Mouse (Mus musculus) erythroblast, embryonic 14.5 days (primary cell): Measurements from ENCODE around the gene Nt5c3b. TPM values are rescaled to one million over a fixed set of nuclear protein-coding genes. Genes with fewer than 3 reads are reported as not detected.

Experiments
- H3K27me3 ChIP-seq: 2 replicates; pipeline ENCODE4 v1.6.1; 2012; ENCODE audit warnings: inconsistent platforms; ENCODE audit not compliant: control insufficient read depth
- H3K36me3 ChIP-seq: 2 replicates; pipeline ENCODE4 v1.6.1; 2012; ENCODE audit warnings: mild to moderate bottlenecking, inconsistent platforms; ENCODE audit not compliant: control insufficient read depth
- H3K4me1 ChIP-seq: 2 replicates; pipeline ENCODE4 v1.6.1; 2012; ENCODE audit warnings: inconsistent platforms; ENCODE audit not compliant: control insufficient read depth
- H3K4me3 ChIP-seq: replicated peaks from 2 replicates; pipeline ENCODE3; 2012; ENCODE audit warnings: moderate library complexity, mild to moderate bottlenecking, inconsistent platforms
- H3K9me3 ChIP-seq: 2 replicates; pipeline ENCODE4 v1.6.1; 2012; ENCODE audit warnings: low read length, inconsistent platforms, mixed read lengths; ENCODE audit not compliant: control insufficient read depth
- GATA1 ChIP-seq: IDR thresholded peaks from 2 replicates; pipeline ENCODE4 v1.6.1; 2012; ENCODE audit warnings: low read length, inconsistent platforms, mixed read lengths
- TAL1 ChIP-seq: IDR thresholded peaks from 3 replicates; pipeline ENCODE4 v1.6.1; 2012; ENCODE audit warnings: low read length, inconsistent platforms, mixed read lengths
- polyA plus RNA-seq: library from polyadenylated mRNA; stranded (reverse); fragments of >175 nt; gene quantifications from 2 replicates; pipeline ENCODE4 v1.2.3, GENCODE M21; 2012

Nt5c3b gene
- polyA plus RNA-seq, 1 experiment, result 1.4 TPM

DNA sequence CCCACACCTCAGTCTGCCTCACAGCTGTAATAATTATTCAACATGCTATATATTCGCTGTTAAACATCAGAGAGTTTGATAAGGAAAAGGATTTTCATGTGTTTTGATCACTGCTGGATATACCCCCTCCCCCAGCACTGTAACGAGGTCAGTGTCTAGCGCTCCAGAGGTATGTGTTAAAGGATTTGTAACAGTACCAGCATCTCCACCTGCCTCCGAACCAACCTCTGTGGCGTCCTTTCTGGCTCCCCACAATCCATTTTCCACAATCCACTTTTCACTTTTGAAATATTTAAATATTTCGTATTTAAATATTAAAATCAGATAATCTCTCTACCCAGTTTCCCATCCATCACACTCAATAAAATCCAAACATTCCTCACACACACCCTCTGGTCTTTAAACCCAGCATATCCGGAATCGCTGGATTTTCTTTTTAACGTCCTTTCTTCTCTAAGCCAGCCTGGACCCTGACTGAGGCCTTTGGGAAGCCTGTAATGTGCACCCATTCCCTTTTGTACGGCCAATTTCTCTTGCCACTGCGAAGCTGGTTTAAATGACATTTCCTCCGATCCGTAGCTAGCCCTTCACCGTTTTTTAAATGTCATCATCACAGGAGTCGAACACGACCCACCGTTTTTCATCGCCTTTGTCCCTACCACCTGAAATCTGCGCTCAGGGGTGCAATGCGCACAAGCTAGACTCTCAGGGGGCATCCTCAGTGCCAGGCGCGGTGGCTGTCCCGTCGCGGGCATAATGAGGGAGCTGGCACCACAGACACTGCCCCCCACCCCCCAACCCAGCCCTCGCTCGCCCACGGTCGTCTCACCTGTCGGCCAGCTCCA, 30.0 kb upstream of the Nt5c3b start:
- peaks cover 32% of the 10 kb centered on the region for H3K36me3 ChIP-seq
- TF ChIP-seq GATA1 (no peak), TAL1 (no peak)
- peak overlapping the region; percentile 79 for H3K4me3 ChIP-seq
- H3K4me1 ChIP-seq, result peaks cover 39% of the 10 kb centered on the region
- H3K9me3 ChIP-seq, result no peaks in the 10 kb centered on the region
- no peaks in the 10 kb centered on the region for H3K27me3 ChIP-seq

DNA sequence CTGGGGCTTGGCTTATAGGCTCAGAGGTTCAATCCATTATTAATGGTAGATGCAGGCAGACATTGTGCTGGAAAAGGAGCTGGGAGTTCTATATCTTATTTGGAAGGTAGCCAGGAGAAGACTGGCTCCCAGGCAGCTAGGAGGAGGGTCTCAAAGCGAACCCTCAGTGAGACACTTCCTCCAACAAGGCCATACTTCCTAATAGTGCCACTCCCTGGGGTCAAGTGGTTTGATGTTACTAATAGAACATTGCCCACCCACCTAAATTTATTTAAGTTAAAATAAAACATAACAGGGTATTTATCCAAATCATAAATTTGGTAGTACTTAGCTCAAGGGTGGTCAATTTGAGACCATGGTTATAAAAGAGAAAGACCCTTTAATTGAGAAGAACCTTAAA, 24.2 kb upstream of the Nt5c3b start:
- Histone ChIP-seq H3K9me3 (no peaks in the 10 kb centered on the region), H3K36me3 (peaks cover 54% of the 10 kb centered on the region), H3K4me1 (peaks cover 29% of the 10 kb centered on the region), H3K4me3 (no peak overlapping the region), H3K27me3 (no peaks in the 10 kb centered on the region)
- no peak for TF ChIP-seq GATA1
- TF ChIP-seq TAL1, result no peak

DNA sequence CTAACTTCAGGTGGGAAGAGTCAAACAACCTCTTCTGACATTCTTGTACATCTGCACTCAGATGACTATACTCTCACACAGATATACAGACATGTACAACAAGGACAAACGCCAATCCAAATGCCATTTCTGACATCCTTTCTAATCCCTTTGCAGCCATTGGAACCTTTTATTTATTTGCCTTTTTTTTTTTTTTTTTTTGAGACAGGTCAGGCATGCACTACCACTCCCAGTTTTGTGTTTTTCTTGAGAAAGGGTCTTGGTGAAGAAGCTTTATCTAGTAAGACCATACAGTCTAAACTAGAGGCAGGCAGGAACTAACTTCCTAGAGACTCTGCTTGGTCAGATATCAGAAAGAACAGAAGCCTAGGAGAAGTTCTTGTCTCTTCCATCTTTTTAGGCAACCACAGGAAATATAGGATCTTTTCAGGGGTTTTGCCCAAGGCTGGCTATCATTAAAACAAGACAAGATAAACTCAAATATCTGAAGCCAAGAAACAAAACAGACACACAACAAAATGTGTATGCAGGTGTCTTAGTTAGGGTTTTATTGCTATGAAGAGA, 23.7 kb upstream of the Nt5c3b start:
- TF ChIP-seq GATA1, result no peak
- Histone ChIP-seq H3K4me3 (no peak overlapping the region), H3K36me3 (peaks cover 57% of the 10 kb centered on the region), H3K4me1 (peaks cover 24% of the 10 kb centered on the region), H3K9me3 (no peaks in the 10 kb centered on the region), H3K27me3 (no peaks in the 10 kb centered on the region)

DNA sequence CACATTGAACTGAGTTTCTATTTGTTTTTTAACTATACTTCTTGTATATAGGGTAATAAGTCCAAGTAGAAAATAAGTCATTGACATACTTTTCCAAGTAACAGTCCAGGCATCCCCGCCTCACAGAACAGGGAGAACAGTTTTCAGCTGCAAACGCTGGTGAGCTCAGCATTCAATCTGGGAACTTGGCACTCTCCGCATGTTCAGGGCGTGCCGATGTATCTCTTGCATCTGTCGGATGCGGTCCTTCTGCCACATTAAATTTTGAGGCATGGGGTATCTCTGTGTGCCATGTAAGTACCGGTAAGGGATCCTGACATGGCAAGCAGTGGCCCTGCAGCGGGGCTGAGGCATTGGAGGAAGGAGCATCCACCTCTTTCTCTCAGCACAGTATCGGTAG, 21.1 kb upstream of the Nt5c3b start:
- Histone ChIP-seq H3K9me3 (no peaks in the 10 kb centered on the region), H3K27me3 (no peaks in the 10 kb centered on the region), H3K4me1 (peaks cover 15% of the 10 kb centered on the region), H3K4me3 (no peak overlapping the region), H3K36me3 (peaks cover 58% of the 10 kb centered on the region)
- no peak for TF ChIP-seq GATA1
- no peak for TF ChIP-seq TAL1

DNA sequence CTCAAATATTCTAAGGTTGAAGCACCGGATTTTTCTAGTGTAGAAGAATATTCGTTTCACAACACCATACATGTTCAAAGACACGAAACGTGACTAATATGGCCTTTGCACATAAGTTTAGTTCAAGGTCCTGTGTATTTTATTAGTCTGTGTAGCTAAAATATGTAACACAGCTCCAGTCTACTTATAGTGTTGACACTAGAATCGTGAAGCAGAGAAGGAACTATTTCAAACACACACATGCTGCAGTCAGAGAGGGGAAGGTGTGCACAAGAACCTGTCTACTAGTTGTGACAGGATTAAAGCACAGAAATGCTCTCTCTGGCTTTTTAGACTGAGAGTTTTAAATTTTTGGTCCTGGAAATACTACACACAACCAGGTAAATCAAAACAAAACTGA, 16.1 kb upstream of the Nt5c3b start:
- Histone ChIP-seq H3K4me1 (no peaks in the 10 kb centered on the region), H3K36me3 (peaks cover 51% of the 10 kb centered on the region), H3K4me3 (no peak overlapping the region), H3K9me3 (no peaks in the 10 kb centered on the region), H3K27me3 (no peaks in the 10 kb centered on the region)
- TF ChIP-seq TAL1 (no peak), GATA1 (no peak)

DNA sequence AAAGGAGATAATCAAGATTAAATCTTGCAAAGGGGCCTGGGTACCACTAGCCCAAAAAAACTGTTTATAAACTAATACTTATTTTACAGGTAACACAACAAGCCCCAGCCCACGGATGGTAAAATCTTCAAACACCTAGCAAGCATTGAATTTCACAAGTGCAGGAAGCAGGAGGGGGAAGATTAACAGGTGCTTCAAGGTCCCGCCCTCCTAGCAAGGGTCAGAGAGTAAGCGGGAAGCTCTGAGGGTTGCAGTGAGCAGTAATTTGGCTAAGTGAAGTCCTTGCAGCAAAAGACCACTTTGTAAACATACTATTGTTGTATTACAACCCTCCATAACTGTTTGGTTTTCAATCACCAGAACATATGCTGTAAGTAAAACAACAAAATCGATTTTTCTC, 15.6 kb upstream of the Nt5c3b start:
- Histone ChIP-seq H3K36me3 (peaks cover 47% of the 10 kb centered on the region), H3K4me1 (no peaks in the 10 kb centered on the region), H3K4me3 (no peak overlapping the region), H3K9me3 (no peaks in the 10 kb centered on the region), H3K27me3 (no peaks in the 10 kb centered on the region)
- TF ChIP-seq GATA1, result no peak
- no peak for TF ChIP-seq TAL1

DNA sequence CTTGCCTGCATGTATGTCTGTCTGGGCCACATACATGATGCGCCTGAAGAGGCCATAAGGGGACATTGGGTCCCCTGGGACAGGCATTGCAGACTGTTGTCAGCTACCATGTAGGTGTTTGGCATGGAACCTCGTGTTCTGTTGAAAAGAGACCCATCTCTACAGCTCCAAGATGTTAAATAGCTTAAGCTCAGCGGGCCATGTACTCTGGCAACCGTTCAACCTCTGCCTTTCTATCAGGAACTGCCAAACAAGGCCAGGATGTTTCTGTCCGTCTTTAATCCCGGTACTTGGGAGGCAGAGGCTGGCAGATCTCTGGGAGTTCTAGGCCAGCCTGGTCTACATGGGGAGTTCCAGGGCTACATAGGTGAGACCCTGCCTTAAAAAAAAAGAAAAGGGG, 1.0 kb upstream of the Nt5c3b start:
- no peak for TF ChIP-seq TAL1
- TF ChIP-seq GATA1, result no peak
- Histone ChIP-seq H3K27me3 (no peaks in the 10 kb centered on the region), H3K4me1 (peaks cover 23% of the 10 kb centered on the region), H3K9me3 (no peaks in the 10 kb centered on the region), H3K36me3 (no peaks in the 10 kb centered on the region), H3K4me3 (no peak overlapping the region)

DNA sequence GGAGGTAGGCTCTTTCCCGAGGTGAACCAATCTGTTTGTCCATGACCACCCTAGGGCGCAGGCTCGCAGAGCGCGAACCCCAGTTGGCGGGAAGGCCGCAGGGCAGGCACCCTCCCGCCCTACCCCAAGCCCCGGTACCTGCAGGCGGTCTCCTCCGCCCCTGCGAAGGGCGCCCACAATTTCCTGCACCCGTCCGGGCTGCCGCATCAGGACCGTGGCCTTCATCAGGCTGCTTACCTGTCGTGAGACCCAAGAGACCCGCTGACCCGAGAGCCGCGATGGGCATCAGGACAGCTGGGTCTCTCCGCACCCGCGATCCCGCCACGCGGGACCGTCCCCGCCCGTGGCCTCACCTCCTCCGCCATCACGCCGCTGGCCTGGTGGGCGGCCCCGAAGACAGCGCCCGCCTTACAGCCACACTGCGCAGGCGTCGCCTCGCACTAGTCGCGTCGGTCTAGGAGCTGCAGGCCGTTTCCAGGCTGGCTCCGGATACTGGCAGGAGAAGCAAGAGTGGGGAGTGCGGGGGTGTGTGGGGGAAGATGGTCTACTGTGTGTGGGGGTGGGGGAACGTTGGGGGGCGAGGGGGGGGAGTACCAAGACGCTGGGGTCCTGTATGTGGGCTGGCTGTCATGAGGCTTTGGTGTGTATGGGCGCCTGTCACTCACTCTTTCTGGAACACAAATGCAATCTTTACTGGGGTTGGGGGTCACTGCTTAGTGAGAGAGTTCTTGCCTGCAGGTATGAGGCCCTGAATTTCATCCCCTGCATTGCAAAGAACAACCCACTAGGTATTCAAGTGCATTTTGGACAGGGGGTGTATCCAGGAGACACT, 701 bp downstream of the Nt5c3b start:
- no peak for TF ChIP-seq GATA1
- TF ChIP-seq TAL1, result no peak
- Histone ChIP-seq H3K4me1 (peaks cover 23% of the 10 kb centered on the region), H3K4me3 (peak overlapping the region; percentile 76), H3K36me3 (peaks cover 6% of the 10 kb centered on the region; the same call in 1 of the 2 replicates), H3K27me3 (no peaks in the 10 kb centered on the region), H3K9me3 (no peaks in the 10 kb centered on the region)

DNA sequence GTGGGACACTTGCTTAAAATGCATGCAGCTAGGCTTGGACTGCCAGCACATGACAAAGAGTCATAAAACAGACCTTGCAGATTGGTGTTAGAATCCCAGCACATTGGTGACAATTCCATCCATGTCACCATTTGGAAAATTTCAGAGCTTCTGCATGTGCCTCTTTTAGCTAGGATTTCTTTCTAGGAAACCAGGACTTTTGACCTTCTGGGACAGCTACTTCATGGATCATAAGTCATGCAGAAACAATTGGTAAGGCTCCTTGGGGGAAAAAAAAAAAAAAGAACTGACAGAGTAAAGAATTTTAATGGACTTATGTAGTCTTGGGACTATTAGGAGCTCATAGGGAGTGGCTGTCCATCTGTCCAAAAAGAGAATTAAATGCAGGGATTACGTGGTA, 3.7 kb downstream of the Nt5c3b start:
- H3K9me3 ChIP-seq, result no peaks in the 10 kb centered on the region
- TF ChIP-seq GATA1, result no peak
- TF ChIP-seq TAL1, result no peak
- peaks cover 23% of the 10 kb centered on the region for H3K4me1 ChIP-seq
- no peaks in the 10 kb centered on the region for H3K27me3 ChIP-seq
- H3K4me3 ChIP-seq, result no peak overlapping the region
- H3K36me3 ChIP-seq, result peaks cover 7% of the 10 kb centered on the region; the same call in 1 of the 2 replicates
